Mouse (Mus musculus) hindbrain, embryonic 14.5 days (tissue): ENCODE results near the gene Pstk. TPM values are rescaled to one million over a fixed set of nuclear protein-coding genes. Genes with fewer than 3 reads are reported as not detected.

ENCODE experiments used
- ATAC-seq: fragments of 200-750 bp; cut with Nextera tagmentation; 2 replicates; pipeline ENCODE4 v1.8.0; 2017; ENCODE audit warnings: moderate number of reproducible peaks, mild to moderate bottlenecking, moderate TSS enrichment, moderate library complexity; ENCODE audit not compliant: low FRiP score
- DNase-seq: peaks from one replicate; pipeline ENCODE4 v3.0.0-alpha.2; 2015; ENCODE audit warnings: low spot score
- H3K27ac ChIP-seq: fragments of 300-500 bp; sonication (generic); 2 replicates; pipeline ENCODE4 v1.5.1; 2014; ENCODE audit warnings: mild to moderate bottlenecking, moderate library complexity
- H3K27me3 ChIP-seq: fragments of 300-500 bp; sonication (generic); 2 replicates; pipeline ENCODE4 v1.6.1; 2014; ENCODE audit warnings: mild to moderate bottlenecking, low read length, mixed read lengths; ENCODE audit not compliant: control insufficient read depth, insufficient read depth
- H3K36me3 ChIP-seq: fragments of 300-500 bp; sonication (generic); replicated peaks from 2 replicates; pipeline ENCODE4 v1.6.1; 2014; ENCODE audit not compliant: control insufficient read depth, insufficient read depth
- H3K4me1 ChIP-seq: fragments of 300-500 bp; sonication (generic); replicated peaks from 2 replicates; pipeline ENCODE4 v1.6.1; 2014; ENCODE audit warnings: antibody characterized with exemption, low read length, mixed read lengths; ENCODE audit not compliant: control insufficient read depth, insufficient read depth
- H3K4me2 ChIP-seq: fragments of 300-500 bp; sonication (generic); replicated peaks from 2 replicates; pipeline ENCODE4 v1.6.1; 2014; ENCODE audit warnings: mild to moderate bottlenecking, moderate library complexity
- H3K4me3 ChIP-seq: fragments of 300-500 bp; sonication (generic); replicated peaks from 2 replicates; pipeline ENCODE4 v1.5.1; 2014; ENCODE audit warnings: mild to moderate bottlenecking, low read length
- H3K9ac ChIP-seq: fragments of 300-500 bp; sonication (generic); 2 replicates; pipeline ENCODE4 v1.6.1; 2014
- H3K9me3 ChIP-seq: fragments of 300-500 bp; sonication (generic); 2 replicates; pipeline ENCODE4 v1.6.1; 2016; ENCODE audit warnings: low read length; ENCODE audit not compliant: control insufficient read depth
- WGBS: fragments of 180-500 bp; shearing (Covaris S2); extraction: QIAGEN DNeasy Blood & Tissue Kit; methylation state at CpG from one replicate; pipeline ENCODE4 v1.1.7; 2014; 5-methylcytosine and 5-hydroxymethylcytosine counted together
- polyA plus RNA-seq: library from polyadenylated mRNA; unstranded; fragments of >200 nt; fragmentation: Nextera tagmentation; extraction: Ambion mirVana; gene quantifications from 2 replicates; pipeline ENCODE4 v1.2.1, GENCODE M21; 2014

Gene Pstk
- polyA plus RNA-seq, 1 experiment from 2014 or later: 50.1 TPM

GRCm38 (mm10) chr7:131437051-131437450, 66.1 kb downstream of the Pstk start:
- Histone ChIP-seq H3K9me3 (no peaks in the 10 kb centered on the region), H3K4me1 (no peaks in the 10 kb centered on the region), H3K9ac (no peak overlapping the region), H3K27ac (no peak overlapping the region), H3K27me3 (no peaks in the 10 kb centered on the region), H3K36me3 (peaks cover 43% of the 10 kb centered on the region), H3K4me3 (no peak overlapping the region), H3K4me2 (no peak overlapping the region)
- 63% methylated on average over 3 of the region's 3 CpGs for WGBS
- no peak for DNase-seq
- ATAC-seq: no peak

Other genes with a start within 250 kb of the Pstk start
- gene 4933402N03Rik, start 224.8 kb upstream of the Pstk start, polyA plus RNA-seq: not detected in 2 replicates
- 0.03 TPM in 1 of 2 replicates, not detected in the other for gene 5430419D17Rik, start 196.7 kb upstream of the Pstk start, polyA plus RNA-seq
- gene Cuzd1, start 48.8 kb upstream of the Pstk start, polyA plus RNA-seq: not detected in 2 replicates
- gene Fam24b, start 41.6 kb upstream of the Pstk start, polyA plus RNA-seq: not detected in 2 replicates
- gene Fam24a, start 37.3 kb upstream of the Pstk start, polyA plus RNA-seq: not detected in 2 replicates
- 30.0 and 30.6 TPM in 2 replicates for gene 2310057M21Rik, start 8.4 kb upstream of the Pstk start, polyA plus RNA-seq
- 15.7 and 18.0 TPM in 2 replicates for gene Ikzf5, start 39.4 kb downstream of the Pstk start, polyA plus RNA-seq
- 91.3 and 101 TPM in 2 replicates for gene Acadsb, start 39.5 kb downstream of the Pstk start, polyA plus RNA-seq
- 1.5 and 1.8 TPM in 2 replicates for gene Hmx3, start 171.7 kb downstream of the Pstk start, polyA plus RNA-seq
- gene Hmx2, start 177.6 kb downstream of the Pstk start, polyA plus RNA-seq: 1.3 and 1.9 TPM in 2 replicates
- 157 and 158 TPM in 2 replicates for gene Bub3, start 189.1 kb downstream of the Pstk start, polyA plus RNA-seq